Mouse (Mus musculus) ES-E14 (cell line): ENCODE measurements around the gene Abtb1.

Experiments used
- CHD2 ChIP-seq: IDR thresholded peaks from 2 replicates; pipeline ENCODE4 v1.6.1; 2014; ENCODE audit warnings: mild to moderate bottlenecking, low read depth, low read length, inconsistent platforms
- HCFC1 ChIP-seq: IDR thresholded peaks from 2 replicates; pipeline ENCODE4 v1.6.1; 2012; ENCODE audit warnings: low read length, inconsistent platforms, borderline replicate concordance; ENCODE audit not compliant: insufficient read depth
- MAFK ChIP-seq: IDR thresholded peaks from 2 replicates; pipeline ENCODE4 v1.6.1; 2014; ENCODE audit warnings: mild to moderate bottlenecking, low read depth, low read length, inconsistent platforms; ENCODE audit not compliant: insufficient read depth
- ZC3H11A ChIP-seq: IDR thresholded peaks from 2 replicates; pipeline ENCODE4 v1.6.1; 2012; ENCODE audit warnings: low read depth, mild to moderate bottlenecking, inconsistent platforms, low read length, borderline replicate concordance
- ZNF384 ChIP-seq: IDR thresholded peaks from 2 replicates; pipeline ENCODE4 v1.6.1; 2012; ENCODE audit warnings: low read depth, low read length, inconsistent platforms

DNA sequence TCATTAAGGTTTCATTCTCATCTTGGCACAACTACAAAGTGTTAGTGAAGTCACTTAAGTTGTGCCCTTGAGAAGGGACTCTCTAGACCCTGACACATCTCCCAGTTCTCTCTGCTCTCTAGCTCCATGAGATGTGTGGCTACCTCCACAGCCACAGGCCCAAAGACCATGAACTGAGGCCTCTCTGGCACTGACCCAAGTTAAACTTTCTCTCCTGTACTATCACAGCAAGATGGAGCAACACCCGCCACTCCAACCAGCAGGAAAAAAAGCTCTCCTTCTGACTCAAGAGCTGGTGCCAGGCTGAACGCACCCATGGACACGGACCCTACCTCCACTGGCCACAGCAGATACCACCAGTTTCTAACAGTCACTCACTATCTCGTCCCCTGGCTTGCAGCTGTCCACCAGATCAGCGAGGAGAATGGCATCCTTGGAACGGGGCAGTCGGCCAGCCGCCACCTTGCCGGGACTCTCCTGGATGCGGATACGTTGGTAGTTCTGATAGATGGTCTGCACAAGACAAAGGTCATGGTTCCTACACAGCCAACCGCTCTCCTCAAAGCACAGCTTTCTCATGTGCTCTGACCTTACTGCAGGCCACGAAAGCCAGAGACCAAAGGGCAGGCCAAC lies 47.7 kb upstream of the Abtb1 start:
- TF ChIP-seq MAFK = no peak
- no peak for TF ChIP-seq ZNF384
- no peak for TF ChIP-seq HCFC1
- TF ChIP-seq ZC3H11A = no peak
- no peak for TF ChIP-seq CHD2
